23 mouse cellular contexts compared by ENCODE assay signal in the genomic region with DNA sequence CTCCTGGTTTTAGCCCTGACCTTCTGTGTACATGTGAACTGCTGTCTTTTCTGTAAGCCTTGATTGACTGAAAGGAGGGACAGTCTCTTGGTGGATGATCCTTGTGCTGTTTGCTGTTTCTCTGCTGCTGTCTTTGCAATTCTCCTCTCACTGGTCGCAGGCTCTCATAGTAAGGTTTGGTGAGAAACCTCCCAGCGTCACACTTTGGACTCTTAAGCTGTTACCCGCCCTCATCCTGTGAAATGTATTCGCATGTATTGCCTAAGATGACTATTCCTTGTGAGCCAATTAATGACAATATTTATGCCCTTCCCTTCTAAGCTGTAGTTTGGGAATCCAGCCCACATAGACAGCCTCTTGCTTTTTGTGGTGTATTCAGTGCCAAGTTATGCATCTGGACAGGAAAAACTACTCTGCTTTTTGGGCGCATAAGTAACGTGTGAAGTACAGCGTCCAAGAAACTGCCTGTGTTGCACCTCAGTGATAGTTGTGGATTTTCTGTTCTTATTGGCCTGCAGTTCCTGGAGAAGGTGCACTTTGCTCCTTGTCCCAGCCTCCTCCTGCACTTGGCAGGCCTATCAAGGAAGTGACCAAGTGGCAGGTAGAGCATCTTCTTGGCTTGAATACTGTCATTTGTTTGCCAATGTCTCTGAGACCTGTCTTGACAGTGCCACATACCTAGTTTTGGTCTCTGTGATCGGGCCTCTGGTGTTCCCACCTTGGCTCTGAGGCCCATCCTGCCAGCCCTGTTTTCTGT. TPM values are rescaled to one million over a fixed set of nuclear protein-coding genes. Genes with fewer than 3 reads are reported as not detected.
A peak's percentile ranks its signal among the peaks of the same experiment; 100 is the strongest.
DNase-seq lines count a peak whose midpoint lies in the region; ATAC-seq lines count a peak whose summit lies in the region.
"Had no signal": no experiment of that assay in that cellular context is flagged by ENCODE, and none has a peak within 500 bp of the region (broad histone marks: within the 10 kb centered on the region; RNA-seq: fewer than 3 reads in every experiment).

No protein-coding gene starts in this region.

- H3K9me3 ChIP-seq in stomach, embryonic 16.5 days (replicated peaks; ENCODE audit: control insufficient read depth, low read length): no peaks in the 10 kb centered on the region
- H3K9me3 ChIP-seq: liver, embryonic 13.5 days; megakaryocyte, embryonic 14.5 days; neural tube, embryonic 13.5 days had no signal

- ATAC-seq in stomach, embryonic 16.5 days (ENCODE audit: insufficient read depth, low FRiP score): peak; percentile 33; the same call in 1 of the 2 replicates
- ATAC-seq: hindbrain, postnatal 0 days had no signal

- no peaks in the 10 kb centered on the region for H3K4me1 ChIP-seq in stomach, embryonic 16.5 days (ENCODE audit: control insufficient read depth, insufficient read depth, low read length)
- H3K4me1 ChIP-seq: liver, embryonic 13.5 days; neural tube, embryonic 13.5 days had no signal

- H3K27ac ChIP-seq in stomach, embryonic 16.5 days (ENCODE audit: low read length): no peak overlapping the region; the same call in 1 of the 2 replicates
- H3K27ac ChIP-seq: hindbrain, postnatal 0 days; liver, embryonic 13.5 days; neural tube, embryonic 13.5 days had no signal

- no peak overlapping the region for H3K9ac ChIP-seq in stomach, embryonic 16.5 days (ENCODE audit: low read length)
- H3K9ac ChIP-seq: liver, embryonic 13.5 days; lung, embryonic 14.5 days; neural tube, embryonic 13.5 days had no signal

- 88% methylated on average over 8 of the region's 8 CpGs for WGBS in stomach, embryonic 16.5 days

- H3K4me2 ChIP-seq in stomach, embryonic 16.5 days (ENCODE audit: low read depth, low read length): no peak overlapping the region
- H3K4me2 ChIP-seq: heart, embryonic 11.5 days; liver, embryonic 13.5 days; lung, embryonic 14.5 days; neural tube, embryonic 13.5 days had no signal

- DNase-seq in kidney, adult 8-10 months: peak; percentile 44 to 50
- DNase-seq in kidney, postnatal 4 days: no peak
- DNase-seq in brain, adult 2 months (ENCODE audit: low read depth, low spot score): peak; percentile 49
- peak; percentile 90 for DNase-seq in gonadal fat pad, adult 2 months (ENCODE audit: low read depth)
- DNase-seq in heart, adult 9 months (ENCODE audit: low spot score in 2 of 2): no peak
- DNase-seq in neural tube, embryonic 10.5 days (ENCODE audit: extremely low spot score, low spot score): no peak
- DNase-seq: adrenal gland, adult 8-10 months; cerebellum, adult 18-20 months; cerebellum, postnatal 14 days; heart, postnatal 10 days; layer of hippocampus, adult 9-11 months; liver, embryonic 13.5 days; lung, embryonic 14.5 days; lung, postnatal 36 days; midbrain, embryonic 14.5 days; right cerebral cortex, adult 18-20 months; right cerebral cortex, postnatal 4 days; thymus, postnatal 14 days had no signal

- no peak overlapping the region for H3K4me3 ChIP-seq in stomach, embryonic 16.5 days (replicated peaks; ENCODE audit: low read length)
- H3K4me3 ChIP-seq: liver, embryonic 13.5 days; megakaryocyte, embryonic 14.5 days; neural tube, embryonic 13.5 days had no signal

- peaks cover 25% of the 10 kb centered on the region for H3K36me3 ChIP-seq in stomach, embryonic 16.5 days (ENCODE audit: control insufficient read depth, insufficient read depth, low read length)

- no peaks in the 10 kb centered on the region for H3K27me3 ChIP-seq in stomach, embryonic 16.5 days (ENCODE audit: control insufficient read depth, insufficient read depth, low read length)
- H3K27me3 ChIP-seq: liver, embryonic 13.5 days; megakaryocyte, embryonic 14.5 days; neural tube, embryonic 13.5 days had no signal

RNA-seq across cellular contexts. Expression of gene Ears2, which starts 12.9 kb away (rescaled TPM):
- polyA plus RNA-seq in gonadal fat pad, adult 2 months (2012; rRNA removed): 12.9 and 15.8 TPM in 2 replicates
- polyA plus RNA-seq in stomach, embryonic 16.5 days (2015; fragmentation: Nextera tagmentation; extraction: Ambion mirVana): 15.7 and 15.9 TPM in 2 replicates

RNA-seq across cellular contexts. Expression of gene Ubfd1, which starts 13.0 kb away (rescaled TPM):
- 31.5 and 36.7 TPM in 2 replicates for polyA plus RNA-seq in gonadal fat pad, adult 2 months (2012; rRNA removed)
- 38.7 and 41.0 TPM in 2 replicates for polyA plus RNA-seq in stomach, embryonic 16.5 days (2015; fragmentation: Nextera tagmentation; extraction: Ambion mirVana)

RNA-seq across cellular contexts. Expression of gene Ndufab1, which starts 21.7 kb away (rescaled TPM):
- polyA plus RNA-seq in gonadal fat pad, adult 2 months (2012; rRNA removed): 194 and 255 TPM in 2 replicates
- 620 and 676 TPM in 2 replicates for polyA plus RNA-seq in stomach, embryonic 16.5 days (2015; fragmentation: Nextera tagmentation; extraction: Ambion mirVana)

RNA-seq across cellular contexts. Expression of gene Palb2, which starts 52.8 kb away (rescaled TPM):
- polyA plus RNA-seq in gonadal fat pad, adult 2 months (2012; rRNA removed): 1.2 and 1.4 TPM in 2 replicates
- polyA plus RNA-seq in stomach, embryonic 16.5 days (2015; fragmentation: Nextera tagmentation; extraction: Ambion mirVana): 11.8 and 16.2 TPM in 2 replicates

RNA-seq across cellular contexts. Expression of gene Dctn5, which starts 52.9 kb away (rescaled TPM):
- polyA plus RNA-seq in gonadal fat pad, adult 2 months (2012; rRNA removed): 68.9 and 89.2 TPM in 2 replicates
- 112 and 120 TPM in 2 replicates for polyA plus RNA-seq in stomach, embryonic 16.5 days (2015; fragmentation: Nextera tagmentation; extraction: Ambion mirVana)

Comparison
In these comparisons a context has a peak if more than half of its experiments do, and no peak if none do; other contexts are left out.
1. DNase-seq: peak in kidney, adult 8-10 months (2 of 2), brain, adult 2 months (single experiment) and gonadal fat pad, adult 2 months (single experiment); none in kidney, postnatal 4 days (0 of 2), heart, adult 9 months (0 of 2) and neural tube, embryonic 10.5 days (single experiment).